Mouse (Mus musculus): Measurements from ENCODE around the gene Rab3d. TPM values are rescaled to one million over a fixed set of nuclear protein-coding genes. Genes with fewer than 3 reads are reported as not detected.
A peak's percentile ranks its signal among the peaks of the same experiment; 100 is the strongest.

Rab3d gene
- polyA plus RNA-seq, 1 experiment from 2014 or later = 57.3 TPM

GRCm38 (mm10) chr9:21936692-21937570 is 18.9 kb upstream of the Rab3d start, which contains the start of gene Plppr2:
Plppr2 (plus strand) TSS chr9:21937033.
- Histone ChIP-seq H3K27ac (peak within 1 kb of the TSS; percentile 63; the same call in 1 of the 2 replicates), H3K27me3 (no peaks in the 10 kb centered on the region), H3K36me3 (no peaks in the 10 kb centered on the region; the same call in 1 of the 2 replicates), H3K9me3 (no peaks in the 10 kb centered on the region), H3K4me3 (peak within 1 kb of the TSS; percentile 59), H3K9ac (peak within 1 kb of the TSS; percentile 42), H3K4me2 (peak within 1 kb of the TSS; percentile 82), H3K4me1 (peaks cover 15% of the 10 kb centered on the region; the same call in 1 of the 2 replicates)
- WGBS = 3% methylated on average over 40 of the region's 43 CpGs
- ATAC-seq (ENCODE audit: insufficient number of reproducible peaks, low FRiP score, low TSS enrichment, low read depth) = peak; percentile 90

- Histone ChIP-seq H3K36me3 (no peaks in the 10 kb centered on the region), H3K4me1 (peaks cover 15% of the 10 kb centered on the region; the same call in 1 of the 2 replicates), H3K4me3 (no peak overlapping the region), H3K4me2 (peak overlapping the region; percentile 82; the same call in 1 of the 2 replicates), H3K9ac (no peak overlapping the region), H3K27me3 (no peaks in the 10 kb centered on the region), H3K27ac (no peak overlapping the region), H3K9me3 (no peaks in the 10 kb centered on the region)
- ATAC-seq (ENCODE audit: insufficient number of reproducible peaks, low FRiP score, low TSS enrichment, low read depth) = no peak
- WGBS = 83% methylated on average over 7 of the region's 7 CpGs
Measured at GRCm38 (mm10) chr9:21935466-21936131, 17.6 kb upstream of the Rab3d start.

GRCm38 (mm10) chr9:21934021-21934420 is 16.0 kb upstream of the Rab3d start:
- H3K27ac ChIP-seq = no peak overlapping the region
- H3K4me3 ChIP-seq = no peak overlapping the region
- H3K27me3 ChIP-seq = no peaks in the 10 kb centered on the region
- no peaks in the 10 kb centered on the region for H3K9me3 ChIP-seq
- H3K4me2 ChIP-seq = no peak overlapping the region
- WGBS = 85% methylated on average over 12 of the region's 12 CpGs
- H3K9ac ChIP-seq = no peak overlapping the region
- H3K4me1 ChIP-seq = peaks cover 15% of the 10 kb centered on the region; the same call in 1 of the 2 replicates
- no peaks in the 10 kb centered on the region for H3K36me3 ChIP-seq
- ATAC-seq (ENCODE audit: insufficient number of reproducible peaks, low FRiP score, low TSS enrichment, low read depth) = no peak

GRCm38 (mm10) chr9:21932445-21933137 is 14.6 kb upstream of the Rab3d start:
- no peak for ATAC-seq (ENCODE audit: insufficient number of reproducible peaks, low FRiP score, low TSS enrichment, low read depth)
- Histone ChIP-seq H3K4me2 (no peak overlapping the region), H3K9ac (no peak overlapping the region), H3K4me3 (no peak overlapping the region), H3K36me3 (no peaks in the 10 kb centered on the region), H3K9me3 (no peaks in the 10 kb centered on the region), H3K27ac (no peak overlapping the region), H3K4me1 (peaks cover 16% of the 10 kb centered on the region; the same call in 1 of the 2 replicates), H3K27me3 (no peaks in the 10 kb centered on the region)
- 53% methylated on average over 12 of the region's 12 CpGs for WGBS

GRCm38 (mm10) chr9:21932006-21932405 is 14.0 kb upstream of the Rab3d start:
- 51% methylated on average over 2 of the region's 2 CpGs for WGBS
- Histone ChIP-seq H3K27me3 (no peaks in the 10 kb centered on the region), H3K4me1 (peaks cover 15% of the 10 kb centered on the region; the same call in 1 of the 2 replicates), H3K4me3 (no peak overlapping the region), H3K36me3 (no peaks in the 10 kb centered on the region), H3K27ac (no peak overlapping the region), H3K9me3 (no peaks in the 10 kb centered on the region), H3K9ac (no peak overlapping the region), H3K4me2 (no peak overlapping the region)
- ATAC-seq (ENCODE audit: insufficient number of reproducible peaks, low FRiP score, low TSS enrichment, low read depth) = no peak

GRCm38 (mm10) chr9:21929208-21929607 is 11.2 kb upstream of the Rab3d start:
- 81% methylated on average over 3 of the region's 3 CpGs for WGBS
- H3K27ac ChIP-seq = no peak overlapping the region
- no peak overlapping the region for H3K4me2 ChIP-seq
- peaks cover 3% of the 10 kb centered on the region; the same call in 1 of the 2 replicates for H3K36me3 ChIP-seq
- no peaks in the 10 kb centered on the region for H3K9me3 ChIP-seq
- peaks cover 19% of the 10 kb centered on the region for H3K4me1 ChIP-seq
- no peak overlapping the region for H3K9ac ChIP-seq
- no peaks in the 10 kb centered on the region for H3K27me3 ChIP-seq
- ATAC-seq (ENCODE audit: insufficient number of reproducible peaks, low FRiP score, low TSS enrichment, low read depth) = no peak
- no peak overlapping the region for H3K4me3 ChIP-seq

GRCm38 (mm10) chr9:21927208-21927753 is 9.3 kb upstream of the Rab3d start, which contains the start of the genes Ccdc159 and Tmem205:
Ccdc159 (plus strand) TSS chr9:21927471.
Tmem205 (minus strand) TSS chr9:21927556.
- no peaks in the 10 kb centered on the region for H3K27me3 ChIP-seq
- H3K27ac ChIP-seq = peak within 1 kb of the TSS; percentile 59
- peak within 1 kb of the TSS; percentile 51 for H3K4me3 ChIP-seq
- H3K9ac ChIP-seq = peak within 1 kb of the TSS; percentile 34
- H3K4me2 ChIP-seq = peak within 1 kb of the TSS; percentile 56
- H3K9me3 ChIP-seq = no peaks in the 10 kb centered on the region
- under 1% methylated on average over 28 of the region's 28 CpGs for WGBS
- peak; percentile 94 for ATAC-seq (ENCODE audit: insufficient number of reproducible peaks, low FRiP score, low TSS enrichment, low read depth)
- H3K4me1 ChIP-seq = peaks cover 17% of the 10 kb centered on the region
- peaks cover 3% of the 10 kb centered on the region; the same call in 1 of the 2 replicates for H3K36me3 ChIP-seq

GRCm38 (mm10) chr9:21926784-21927183 is 8.8 kb upstream of the Rab3d start:
- no peak for ATAC-seq (ENCODE audit: insufficient number of reproducible peaks, low FRiP score, low TSS enrichment, low read depth)
- Histone ChIP-seq H3K4me3 (peak overlapping the region; percentile 51), H3K27me3 (no peaks in the 10 kb centered on the region), H3K36me3 (peaks cover 5% of the 10 kb centered on the region; the same call in 1 of the 2 replicates), H3K4me1 (peaks cover 17% of the 10 kb centered on the region), H3K9me3 (no peaks in the 10 kb centered on the region), H3K9ac (peak overlapping the region; percentile 34), H3K4me2 (peak overlapping the region; percentile 56), H3K27ac (peak overlapping the region; percentile 59)
- 3% methylated on average over 6 of the region's 6 CpGs for WGBS

- Histone ChIP-seq H3K27ac (no peak overlapping the region), H3K4me3 (peak overlapping the region; percentile 51), H3K4me2 (peak overlapping the region; percentile 56), H3K9ac (no peak overlapping the region), H3K4me1 (peaks cover 17% of the 10 kb centered on the region), H3K9me3 (no peaks in the 10 kb centered on the region), H3K27me3 (no peaks in the 10 kb centered on the region), H3K36me3 (peaks cover 8% of the 10 kb centered on the region; the same call in 1 of the 2 replicates)
- no peak for ATAC-seq (ENCODE audit: insufficient number of reproducible peaks, low FRiP score, low TSS enrichment, low read depth)
- 64% methylated on average over 6 of the region's 6 CpGs for WGBS
Measured at GRCm38 (mm10) chr9:21926155-21926554, 8.2 kb upstream of the Rab3d start.

GRCm38 (mm10) chr9:21925506-21925905 is 7.5 kb upstream of the Rab3d start:
- Histone ChIP-seq H3K9ac (no peak overlapping the region), H3K4me1 (peaks cover 17% of the 10 kb centered on the region), H3K4me3 (no peak overlapping the region), H3K4me2 (no peak overlapping the region), H3K27ac (no peak overlapping the region), H3K9me3 (no peaks in the 10 kb centered on the region), H3K27me3 (no peaks in the 10 kb centered on the region), H3K36me3 (peaks cover 8% of the 10 kb centered on the region; the same call in 1 of the 2 replicates)
- WGBS = 91% methylated on average over 1 of the region's 1 CpGs
- no peak for ATAC-seq (ENCODE audit: insufficient number of reproducible peaks, low FRiP score, low TSS enrichment, low read depth)

GRCm38 (mm10) chr9:21925034-21925433 is 7.0 kb upstream of the Rab3d start:
- Histone ChIP-seq H3K4me3 (no peak overlapping the region), H3K9me3 (no peaks in the 10 kb centered on the region), H3K4me2 (no peak overlapping the region), H3K9ac (no peak overlapping the region), H3K4me1 (peaks cover 17% of the 10 kb centered on the region), H3K27me3 (no peaks in the 10 kb centered on the region), H3K27ac (no peak overlapping the region), H3K36me3 (peaks cover 8% of the 10 kb centered on the region; the same call in 1 of the 2 replicates)
- 84% methylated on average over 3 of the region's 3 CpGs for WGBS
- no peak for ATAC-seq (ENCODE audit: insufficient number of reproducible peaks, low FRiP score, low TSS enrichment, low read depth)

Measured in limb, embryonic 15.5 days (tissue).